35 mouse cellular contexts compared by ENCODE assay signal in the genomic region with DNA sequence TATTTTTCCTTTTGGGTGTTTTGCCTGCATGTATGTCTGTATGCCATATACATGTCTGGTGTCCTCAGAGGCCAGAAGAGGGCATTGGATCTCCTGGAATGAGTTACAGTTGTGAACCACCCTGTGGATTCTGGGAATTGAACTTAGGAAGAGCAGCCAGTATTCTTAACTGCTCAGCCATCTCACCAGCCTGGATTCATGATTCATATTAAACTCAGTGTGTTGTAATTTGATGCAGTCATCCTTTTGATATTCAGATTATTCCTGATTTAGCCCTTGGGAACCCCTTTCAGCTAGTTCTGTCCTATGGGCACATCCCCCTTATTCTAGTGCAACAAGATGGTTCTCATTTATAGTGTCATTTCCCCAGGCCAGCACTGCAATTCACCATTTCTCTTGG. TPM values are rescaled to one million over a fixed set of nuclear protein-coding genes. Genes with fewer than 3 reads are reported as not detected.
"Had no signal": no experiment of that assay in that cellular context is flagged by ENCODE, and none has a peak within 500 bp of the region (broad histone marks: within the 10 kb centered on the region; RNA-seq: fewer than 3 reads in every experiment).

No protein-coding gene starts in this region.

- DNase-seq: gastrocnemius, adult 2 months; gastrocnemius, postnatal 10 days; gastrocnemius, postnatal 25 days; heart, adult 18-20 months; heart, postnatal 10 days; heart, postnatal 4 days; kidney, adult 18-20 months; kidney, adult 8-10 months; kidney, postnatal 10 days; kidney, postnatal 25 days; kidney, postnatal 4 days; liver, embryonic 13.5 days had no signal

- H3K4me1 ChIP-seq: limb, embryonic 15.5 days had no signal

- H3K9ac ChIP-seq: heart, embryonic 12.5 days; hindbrain, embryonic 12.5 days; hindbrain, embryonic 14.5 days; intestine, embryonic 15.5 days; limb, embryonic 13.5 days; limb, embryonic 15.5 days; liver, embryonic 13.5 days had no signal

- H3K4me3 ChIP-seq: gastrocnemius, adult 2 months; heart, embryonic 10.5 days; heart, embryonic 12.5 days; hindbrain, embryonic 10.5 days; hindbrain, embryonic 12.5 days; intestine, embryonic 15.5 days; layer of hippocampus, adult 2 months; left cerebral cortex, adult 2 months; limb, embryonic 13.5 days; limb, embryonic 15.5 days; liver, embryonic 13.5 days had no signal

- H3K27ac ChIP-seq: gastrocnemius, adult 2 months; heart, embryonic 10.5 days; hindbrain, embryonic 10.5 days; hindbrain, embryonic 12.5 days; hindbrain, embryonic 14.5 days; intestine, embryonic 15.5 days; layer of hippocampus, adult 2 months; left cerebral cortex, adult 2 months; limb, embryonic 13.5 days; limb, embryonic 15.5 days had no signal

- ATAC-seq: hindbrain, embryonic 16.5 days; inflammation-experienced regulatory T-cells, adult 6 months; intestine, embryonic 15.5 days; intestine, postnatal 0 days had no signal

- H3K27me3 ChIP-seq: heart, embryonic 12.5 days; hindbrain, embryonic 12.5 days; intestine, embryonic 15.5 days; limb, embryonic 13.5 days; limb, embryonic 15.5 days; liver, embryonic 13.5 days had no signal

- H3K9me3 ChIP-seq: heart, embryonic 10.5 days; heart, embryonic 12.5 days; hindbrain, embryonic 10.5 days; hindbrain, embryonic 12.5 days; intestine, embryonic 15.5 days; limb, embryonic 13.5 days; limb, embryonic 15.5 days; liver, embryonic 13.5 days had no signal

- H3K4me2 ChIP-seq: heart, embryonic 12.5 days; hindbrain, embryonic 12.5 days; hindbrain, embryonic 14.5 days; intestine, embryonic 15.5 days; limb, embryonic 13.5 days; limb, embryonic 15.5 days; liver, embryonic 11.5 days; liver, embryonic 13.5 days had no signal

RNA-seq across cellular contexts. Expression of a gene that starts 54.9 kb away (rescaled TPM):
- total RNA-seq: gastrocnemius, adult 2 months; gastrocnemius, postnatal 10 days; gastrocnemius, postnatal 25 days; gastrocnemius, postnatal 4 days; granulocyte monocyte progenitor cell, adult 5-6 weeks; heart, postnatal 10 days; heart, postnatal 25 days; heart, postnatal 4 days; layer of hippocampus, adult 2 months; layer of hippocampus, postnatal 10 days; layer of hippocampus, postnatal 25 days; left cerebral cortex, adult 2 months; left cerebral cortex, postnatal 14 days; left cerebral cortex, postnatal 36 days had no signal
- polyA plus RNA-seq: heart, embryonic 12.5 days; heart, embryonic 16.5 days; hindbrain, embryonic 10.5 days; hindbrain, embryonic 14.5 days; hindbrain, embryonic 16.5 days; kidney, embryonic 16.5 days; liver, embryonic 11.5 days; liver, embryonic 13.5 days had no signal
